Mouse (Mus musculus) embryonic fibroblast, embryonic 13.5 days (primary cell): ENCODE results near the gene Pde7b.

Experiments used
- CTCF ChIP-seq: IDR thresholded peaks from 2 replicates; pipeline ENCODE4 v1.5.1; 2011; ENCODE audit warnings: mild to moderate bottlenecking, control low read depth, low read length, moderate library complexity, borderline replicate concordance; ENCODE audit not compliant: insufficient read depth
- POLR2A ChIP-seq: IDR thresholded peaks from 2 replicates; pipeline ENCODE4 v1.6.1; 2011; ENCODE audit warnings: low read depth, mild to moderate bottlenecking, control low read depth, low read length, moderate library complexity

GRCm38 (mm10) chr10:20690002-20690401 lies 34.9 kb downstream of the Pde7b start:
- TF ChIP-seq CTCF: no peak
- TF ChIP-seq POLR2A: no peak
